Mouse (Mus musculus): ENCODE data around the gene Sart3. TPM values are rescaled to one million over a fixed set of nuclear protein-coding genes. Genes with fewer than 3 reads are reported as not detected.

Gene Sart3
- polyA plus RNA-seq, 1 experiment from 2014 or later: 45.1 TPM

DNA sequence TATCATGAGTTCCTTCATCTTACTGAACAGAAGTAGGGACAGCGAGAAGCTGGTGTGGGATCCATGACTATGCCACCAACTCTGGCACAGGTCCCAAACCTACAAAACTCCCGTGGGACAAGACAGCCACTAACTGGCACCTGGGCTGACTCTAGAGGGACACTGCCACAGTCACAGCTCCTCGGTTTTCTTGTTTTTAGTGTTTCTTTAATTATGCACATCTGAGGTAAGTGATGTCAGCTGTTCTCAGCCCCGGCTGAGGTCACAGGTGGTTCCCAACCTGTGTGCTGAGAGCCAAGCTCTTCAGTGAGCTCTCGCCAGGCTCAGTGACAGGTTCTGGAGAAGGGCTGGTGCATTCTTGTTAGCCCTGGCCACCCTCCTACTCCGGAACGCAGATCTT, 7.9 kb downstream of the Sart3 start:
- H3K36me3 ChIP-seq (ENCODE audit: control insufficient read depth, insufficient read depth, low read length): peaks cover 15% of the 10 kb centered on the region
- no peak overlapping the region for H3K27ac ChIP-seq (ENCODE audit: low read depth, low read length)
- DNase-seq (ENCODE audit: low spot score) (no peak), ATAC-seq (ENCODE audit: low FRiP score) (no peak)
- no peaks in the 10 kb centered on the region for H3K27me3 ChIP-seq (ENCODE audit: control insufficient read depth, insufficient read depth, low read length)
- H3K4me2 ChIP-seq (replicated peaks; ENCODE audit: low read depth, low read length): no peak overlapping the region
- no peaks in the 10 kb centered on the region for H3K9me3 ChIP-seq (ENCODE audit: control insufficient read depth, low read length)
- 92% methylated on average over 7 of the region's 7 CpGs for WGBS
- H3K4me1 ChIP-seq (replicated peaks; ENCODE audit: control insufficient read depth, insufficient read depth, low read length): no peaks in the 10 kb centered on the region
- no peak overlapping the region for H3K4me3 ChIP-seq (ENCODE audit: low read depth, low read length)
- no peak overlapping the region for H3K9ac ChIP-seq (ENCODE audit: low read depth, low read length)

DNA sequence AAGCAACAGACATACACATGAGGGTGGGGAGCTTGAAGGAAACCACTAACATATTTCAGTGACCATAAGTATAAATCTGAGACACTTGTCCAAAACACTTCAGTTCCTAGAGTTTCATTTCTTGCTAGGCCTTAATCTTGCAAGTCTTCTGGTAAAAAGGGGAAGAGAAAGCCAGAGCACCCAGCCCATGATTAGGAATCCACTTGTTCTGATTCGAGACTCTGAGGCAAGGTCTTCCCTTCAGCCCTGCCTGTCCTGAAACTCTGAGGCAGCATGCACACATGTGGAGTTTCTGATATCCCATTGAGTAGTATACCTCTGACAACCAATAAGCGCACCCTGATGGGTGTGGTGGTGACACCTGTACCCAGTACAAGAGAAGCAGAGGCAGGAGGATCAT, 10.7 kb downstream of the Sart3 start:
- no peaks in the 10 kb centered on the region for H3K9me3 ChIP-seq (ENCODE audit: control insufficient read depth, low read length)
- DNase-seq (ENCODE audit: low spot score) (no peak), ATAC-seq (ENCODE audit: low FRiP score) (no peak)
- H3K27ac ChIP-seq (ENCODE audit: low read depth, low read length): no peak overlapping the region
- no peak overlapping the region for H3K4me3 ChIP-seq (ENCODE audit: low read depth, low read length)
- no peak overlapping the region for H3K9ac ChIP-seq (ENCODE audit: low read depth, low read length)
- no peaks in the 10 kb centered on the region for H3K27me3 ChIP-seq (ENCODE audit: control insufficient read depth, insufficient read depth, low read length)
- 89% methylated on average over 2 of the region's 2 CpGs for WGBS
- no peaks in the 10 kb centered on the region for H3K4me1 ChIP-seq (replicated peaks; ENCODE audit: control insufficient read depth, insufficient read depth, low read length)
- peaks cover 27% of the 10 kb centered on the region; the same call in 1 of the 2 replicates for H3K36me3 ChIP-seq (ENCODE audit: control insufficient read depth, insufficient read depth, low read length)
- H3K4me2 ChIP-seq (replicated peaks; ENCODE audit: low read depth, low read length): no peak overlapping the region

DNA sequence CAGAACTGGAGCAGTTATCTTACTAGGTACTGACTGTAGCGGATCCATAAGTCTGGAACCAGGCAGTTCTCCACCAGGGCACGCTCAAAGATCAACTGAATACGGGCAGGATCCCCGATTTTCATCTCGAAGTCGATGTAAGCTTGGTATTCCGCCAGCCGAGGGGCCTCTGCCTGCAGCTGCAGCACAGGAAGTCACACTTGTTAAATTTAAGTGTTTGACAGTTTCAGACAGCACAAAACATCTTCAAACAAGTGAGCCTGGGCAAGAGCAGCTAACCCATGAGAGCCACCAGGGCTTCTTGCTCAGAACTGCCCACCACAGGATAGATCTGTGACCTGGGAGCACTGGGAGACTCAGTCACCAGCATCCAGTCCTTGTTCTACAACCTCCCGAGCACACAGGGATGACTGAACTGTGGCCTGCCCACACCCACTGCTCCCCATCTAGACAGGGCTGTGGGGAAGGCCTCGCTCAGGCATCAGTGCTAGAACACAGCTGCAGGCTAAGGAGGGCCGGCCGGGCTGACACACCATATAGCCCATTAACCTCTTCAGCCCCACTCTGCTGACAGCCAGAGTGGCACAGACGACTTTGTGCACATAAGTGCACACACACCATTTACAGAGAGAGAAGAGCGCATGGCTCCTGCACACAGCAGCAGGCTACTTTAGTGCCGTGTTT, 16.8 kb downstream of the Sart3 start:
- H3K27me3 ChIP-seq (ENCODE audit: control insufficient read depth, insufficient read depth, low read length): no peaks in the 10 kb centered on the region
- no peak overlapping the region for H3K4me2 ChIP-seq (replicated peaks; ENCODE audit: low read depth, low read length)
- ATAC-seq (ENCODE audit: low FRiP score) (no peak), DNase-seq (ENCODE audit: low spot score) (no peak)
- no peaks in the 10 kb centered on the region for H3K4me1 ChIP-seq (replicated peaks; ENCODE audit: control insufficient read depth, insufficient read depth, low read length)
- no peak overlapping the region for H3K9ac ChIP-seq (ENCODE audit: low read depth, low read length)
- 93% methylated on average over 15 of the region's 15 CpGs for WGBS
- H3K36me3 ChIP-seq (ENCODE audit: control insufficient read depth, insufficient read depth, low read length): peaks cover 46% of the 10 kb centered on the region
- no peak overlapping the region for H3K4me3 ChIP-seq (ENCODE audit: low read depth, low read length)
- H3K27ac ChIP-seq (ENCODE audit: low read depth, low read length): no peak overlapping the region
- H3K9me3 ChIP-seq (ENCODE audit: control insufficient read depth, low read length): no peaks in the 10 kb centered on the region

DNA sequence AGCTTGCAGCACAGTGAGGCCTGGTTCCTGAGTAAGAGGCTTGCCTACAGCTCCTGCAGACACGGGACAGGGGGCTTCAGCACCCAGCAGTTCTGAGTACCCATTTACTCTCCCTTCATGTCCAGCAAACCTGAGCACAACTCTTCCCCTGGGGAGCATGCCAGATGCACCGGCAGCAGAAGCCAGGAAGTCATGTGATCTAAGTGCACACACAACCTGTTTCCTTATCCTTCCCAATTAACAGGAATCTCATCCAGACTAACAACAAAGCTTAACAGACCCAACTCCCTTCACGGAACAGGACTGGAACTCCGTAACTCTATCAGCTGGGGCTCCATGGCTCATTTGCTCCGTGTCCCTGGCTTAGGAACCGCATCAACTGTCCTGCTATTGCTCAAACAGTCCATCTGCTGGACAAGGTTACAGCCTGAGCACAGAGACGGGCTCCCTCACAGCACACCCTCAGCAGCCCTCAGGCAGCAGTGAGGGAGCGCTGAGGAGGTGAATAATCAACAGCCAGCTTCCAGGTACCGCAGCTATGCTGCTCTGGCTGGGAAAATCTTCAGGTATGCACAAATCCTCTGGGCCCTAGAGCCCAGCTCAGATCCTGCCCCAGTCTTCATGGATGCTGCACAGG, 20.7 kb downstream of the Sart3 start:
- DNase-seq (ENCODE audit: low spot score) (no peak), ATAC-seq (ENCODE audit: low FRiP score) (no peak)

DNA sequence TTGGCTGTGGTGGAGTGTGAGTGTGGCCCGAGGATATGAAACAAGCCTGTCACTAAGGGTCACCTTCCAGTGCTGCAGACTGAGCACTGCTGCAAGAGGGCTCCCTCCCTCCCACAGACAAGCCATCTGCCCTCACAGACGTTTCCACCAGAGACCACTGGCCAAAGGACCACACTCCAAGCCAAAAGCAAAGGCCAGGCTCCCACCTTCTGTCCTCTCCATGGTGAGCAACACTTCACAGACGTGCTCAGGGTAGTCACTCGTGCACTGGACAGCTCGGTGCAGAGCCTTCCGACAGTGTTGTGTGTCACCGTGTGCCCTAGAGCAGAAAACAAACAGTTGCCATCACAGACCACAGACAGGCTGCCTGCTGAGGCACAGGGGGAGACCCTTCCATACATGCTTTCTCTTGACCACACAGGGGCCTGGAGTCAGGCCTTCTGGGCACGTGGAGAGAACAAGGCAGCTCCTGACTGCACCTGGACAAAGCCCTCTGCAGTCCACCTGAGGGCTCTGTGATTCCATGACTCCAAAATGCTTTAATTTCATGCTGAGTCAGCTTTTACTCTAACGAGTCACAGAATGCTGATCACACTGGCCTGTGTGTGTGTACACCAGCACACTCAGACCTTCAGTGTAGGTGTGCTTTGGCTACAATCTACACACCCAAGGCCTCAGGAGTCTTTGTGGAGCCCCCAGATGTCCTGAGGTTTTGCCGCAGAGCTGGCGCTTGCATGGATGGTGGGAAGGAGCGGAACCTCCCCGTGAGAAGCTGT, 23.6 kb downstream of the Sart3 start:
- H3K4me3 ChIP-seq (ENCODE audit: low read depth, low read length): no peak overlapping the region
- 96% methylated on average over 13 of the region's 13 CpGs for WGBS
- H3K27me3 ChIP-seq (ENCODE audit: control insufficient read depth, insufficient read depth, low read length): no peaks in the 10 kb centered on the region
- no peak overlapping the region for H3K27ac ChIP-seq (ENCODE audit: low read depth, low read length)
- no peak for DNase-seq (ENCODE audit: low spot score)
- no peak overlapping the region for H3K4me2 ChIP-seq (replicated peaks; ENCODE audit: low read depth, low read length)
- H3K36me3 ChIP-seq (ENCODE audit: control insufficient read depth, insufficient read depth, low read length): peaks cover 59% of the 10 kb centered on the region
- H3K9ac ChIP-seq (ENCODE audit: low read depth, low read length): no peak overlapping the region
- ATAC-seq (ENCODE audit: low FRiP score): no peak
- no peaks in the 10 kb centered on the region for H3K9me3 ChIP-seq (ENCODE audit: control insufficient read depth, low read length)
- no peaks in the 10 kb centered on the region for H3K4me1 ChIP-seq (replicated peaks; ENCODE audit: control insufficient read depth, insufficient read depth, low read length)

More for the DNA sequence above, 20.7 kb downstream of the Sart3 start:
- Histone ChIP-seq H3K9ac (ENCODE audit: low read depth, low read length) (no peak overlapping the region), H3K4me3 (ENCODE audit: low read depth, low read length) (no peak overlapping the region), H3K9me3 (ENCODE audit: control insufficient read depth, low read length) (no peaks in the 10 kb centered on the region), H3K27me3 (ENCODE audit: control insufficient read depth, insufficient read depth, low read length) (no peaks in the 10 kb centered on the region), H3K4me2 (replicated peaks; ENCODE audit: low read depth, low read length) (no peak overlapping the region), H3K4me1 (replicated peaks; ENCODE audit: control insufficient read depth, insufficient read depth, low read length) (no peaks in the 10 kb centered on the region), H3K36me3 (ENCODE audit: control insufficient read depth, insufficient read depth, low read length) (peaks cover 48% of the 10 kb centered on the region), H3K27ac (ENCODE audit: low read depth, low read length) (no peak overlapping the region)
- WGBS: 92% methylated on average over 9 of the region's 9 CpGs

DNA sequence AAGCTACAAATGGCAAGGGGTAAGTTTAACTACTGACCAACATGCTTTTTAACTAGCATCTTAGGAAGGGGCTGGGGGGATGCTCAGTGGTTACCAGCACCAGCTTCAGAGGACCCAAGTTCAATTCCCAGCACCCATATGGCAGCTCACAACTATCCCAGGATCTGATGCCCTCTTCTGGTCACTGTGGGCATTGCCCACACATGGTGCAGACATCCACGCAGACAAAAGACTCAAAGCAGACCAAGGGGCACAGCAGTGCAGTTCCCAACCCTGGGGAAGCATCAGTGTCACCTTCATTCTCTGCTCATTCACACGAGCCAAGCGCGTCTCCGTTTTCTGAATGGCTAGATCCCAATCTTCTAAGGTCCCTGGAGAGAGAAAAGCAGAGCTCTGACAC, 24.7 kb downstream of the Sart3 start:
- no peak for ATAC-seq (ENCODE audit: low FRiP score)
- no peak for DNase-seq (ENCODE audit: low spot score)
- H3K36me3 ChIP-seq (ENCODE audit: control insufficient read depth, insufficient read depth, low read length): peaks cover 59% of the 10 kb centered on the region
- no peaks in the 10 kb centered on the region for H3K4me1 ChIP-seq (replicated peaks; ENCODE audit: control insufficient read depth, insufficient read depth, low read length)
- H3K4me3 ChIP-seq (ENCODE audit: low read depth, low read length): no peak overlapping the region
- H3K9me3 ChIP-seq (ENCODE audit: control insufficient read depth, low read length): no peaks in the 10 kb centered on the region
- no peak overlapping the region for H3K9ac ChIP-seq (ENCODE audit: low read depth, low read length)
- H3K27ac ChIP-seq (ENCODE audit: low read depth, low read length): no peak overlapping the region
- 96% methylated on average over 5 of the region's 5 CpGs for WGBS
- no peaks in the 10 kb centered on the region for H3K27me3 ChIP-seq (ENCODE audit: control insufficient read depth, insufficient read depth, low read length)
- H3K4me2 ChIP-seq (replicated peaks; ENCODE audit: low read depth, low read length): no peak overlapping the region

DNA sequence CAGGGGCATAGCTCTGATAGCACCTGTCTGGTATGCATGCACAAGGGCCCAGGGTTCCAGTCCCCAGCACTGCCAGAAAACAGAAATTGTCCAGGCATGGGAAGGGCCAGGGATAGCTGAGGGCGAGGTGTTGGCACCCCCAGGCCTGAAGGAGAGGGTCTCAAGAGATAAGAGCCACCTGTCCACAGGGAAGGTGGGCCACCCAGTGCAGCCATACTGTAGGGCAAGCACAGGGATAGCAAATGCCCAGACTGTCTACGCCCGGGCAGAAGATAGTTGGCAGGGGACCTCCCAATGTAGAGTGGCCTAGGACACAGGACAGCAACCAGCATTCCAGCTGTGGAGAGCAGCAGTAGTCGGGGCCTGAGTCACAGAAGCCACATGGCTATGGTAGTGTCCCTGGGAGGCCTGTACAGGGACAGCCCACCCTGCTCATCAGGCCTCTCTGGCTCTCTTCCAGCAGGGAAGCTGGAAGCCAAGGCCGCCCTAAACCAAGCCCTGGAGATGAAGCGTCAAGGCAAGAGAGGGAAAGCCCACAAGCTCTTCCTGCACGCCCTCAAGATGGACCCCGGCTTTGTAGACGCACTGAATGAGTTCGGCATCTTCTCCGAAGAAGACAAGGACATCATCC, 34.6 kb downstream of the Sart3 start:
- H3K4me2 ChIP-seq (replicated peaks; ENCODE audit: low read depth, low read length): no peak overlapping the region
- WGBS: 92% methylated on average over 11 of the region's 11 CpGs
- H3K9me3 ChIP-seq (ENCODE audit: control insufficient read depth, low read length): no peaks in the 10 kb centered on the region
- no peak overlapping the region for H3K9ac ChIP-seq (ENCODE audit: low read depth, low read length)
- H3K36me3 ChIP-seq (ENCODE audit: control insufficient read depth, insufficient read depth, low read length): peaks cover 14% of the 10 kb centered on the region
- DNase-seq (ENCODE audit: low spot score): no peak
- peaks cover 6% of the 10 kb centered on the region; the same call in 1 of the 2 replicates for H3K4me1 ChIP-seq (replicated peaks; ENCODE audit: control insufficient read depth, insufficient read depth, low read length)
- H3K27ac ChIP-seq (ENCODE audit: low read depth, low read length): no peak overlapping the region
- no peaks in the 10 kb centered on the region for H3K27me3 ChIP-seq (ENCODE audit: control insufficient read depth, insufficient read depth, low read length)
- ATAC-seq (ENCODE audit: low FRiP score): no peak
- no peak overlapping the region for H3K4me3 ChIP-seq (ENCODE audit: low read depth, low read length)

DNA sequence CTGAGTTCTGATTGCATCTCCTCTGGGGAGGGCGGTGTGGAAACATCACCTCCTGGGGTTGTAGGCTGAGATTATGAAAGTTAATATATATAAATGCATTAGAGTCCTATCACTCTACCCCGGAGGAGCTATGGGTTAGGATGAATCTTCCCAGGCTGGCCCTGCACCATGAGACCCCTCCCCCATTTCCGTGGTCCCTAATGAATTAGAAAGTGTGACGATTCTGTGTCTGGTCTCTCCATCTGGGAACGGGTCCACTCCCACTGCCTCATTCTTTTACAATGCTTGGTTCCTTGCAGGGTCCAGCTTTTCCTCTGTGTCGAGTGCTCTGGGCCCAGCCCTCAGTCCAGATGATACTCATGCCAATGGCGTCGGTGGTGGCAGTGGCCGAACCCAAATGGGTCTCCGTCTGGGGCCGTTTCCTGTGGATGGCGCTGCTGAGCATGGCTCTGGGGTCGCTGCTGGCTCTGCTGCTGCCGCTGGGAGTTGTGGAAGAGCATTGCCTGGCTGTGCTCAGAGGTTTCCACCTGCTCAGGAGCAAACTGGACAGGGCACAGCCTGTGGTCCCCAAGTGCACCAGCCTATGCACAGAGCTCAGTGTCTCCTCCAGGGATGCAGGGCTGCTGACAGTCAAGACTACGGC, 35.7 kb downstream of the Sart3 start:
- Histone ChIP-seq H3K4me2 (replicated peaks; ENCODE audit: low read depth, low read length) (peak overlapping the region; percentile 83), H3K36me3 (ENCODE audit: control insufficient read depth, insufficient read depth, low read length) (peaks cover 10% of the 10 kb centered on the region; the same call in 1 of the 2 replicates), H3K9me3 (ENCODE audit: control insufficient read depth, low read length) (no peaks in the 10 kb centered on the region), H3K27me3 (ENCODE audit: control insufficient read depth, insufficient read depth, low read length) (no peaks in the 10 kb centered on the region), H3K4me1 (replicated peaks; ENCODE audit: control insufficient read depth, insufficient read depth, low read length) (peaks cover 6% of the 10 kb centered on the region; the same call in 1 of the 2 replicates), H3K9ac (ENCODE audit: low read depth, low read length) (peak overlapping the region; percentile 71; the same call in 1 of the 2 replicates), H3K4me3 (ENCODE audit: low read depth, low read length) (peak overlapping the region; percentile 51), H3K27ac (ENCODE audit: low read depth, low read length) (0 out of 2 replicates have a peak overlapping the region, but pooled peaks have one; percentile 3)
- no peak for DNase-seq (ENCODE audit: low spot score)
- 40% methylated on average over 15 of the region's 15 CpGs for WGBS
- no peak for ATAC-seq (ENCODE audit: low FRiP score)
